Mouse (Mus musculus): ENCODE measurements around the gene Abi3.

Abi3 gene

GRCm38 (mm10) chr11:95789451-95789891 is 52.8 kb downstream of the Abi3 start:
- no peak for DNase-seq (ENCODE audit: low read depth, low spot score)

- DNase-seq (ENCODE audit: low read depth, low spot score) = no peak
These were observed 55.8 kb downstream of the Abi3 start for GRCm38 (mm10) chr11:95786511-95786910.

GRCm38 (mm10) chr11:95785675-95786074 is 56.6 kb downstream of the Abi3 start:
- DNase-seq (ENCODE audit: low read depth, low spot score) = no peak

- no peak for DNase-seq (ENCODE audit: low read depth, low spot score)
These were observed 58.3 kb downstream of the Abi3 start for GRCm38 (mm10) chr11:95783958-95784357.

- no peak for DNase-seq (ENCODE audit: low read depth, low spot score)
These were observed 58.8 kb downstream of the Abi3 start for GRCm38 (mm10) chr11:95783457-95783856.

GRCm38 (mm10) chr11:95781557-95781956 is 60.7 kb downstream of the Abi3 start:
- no peak for DNase-seq (ENCODE audit: low read depth, low spot score)

GRCm38 (mm10) chr11:95780480-95780879 is 61.8 kb downstream of the Abi3 start:
- no peak for DNase-seq (ENCODE audit: low read depth, low spot score)
